Mouse (Mus musculus): ENCODE data around the gene Plk2. TPM values are rescaled to one million over a fixed set of nuclear protein-coding genes. Genes with fewer than 3 reads are reported as not detected.

Gene Plk2
- polyA plus RNA-seq, 1 experiment = 2.9 TPM

DNA sequence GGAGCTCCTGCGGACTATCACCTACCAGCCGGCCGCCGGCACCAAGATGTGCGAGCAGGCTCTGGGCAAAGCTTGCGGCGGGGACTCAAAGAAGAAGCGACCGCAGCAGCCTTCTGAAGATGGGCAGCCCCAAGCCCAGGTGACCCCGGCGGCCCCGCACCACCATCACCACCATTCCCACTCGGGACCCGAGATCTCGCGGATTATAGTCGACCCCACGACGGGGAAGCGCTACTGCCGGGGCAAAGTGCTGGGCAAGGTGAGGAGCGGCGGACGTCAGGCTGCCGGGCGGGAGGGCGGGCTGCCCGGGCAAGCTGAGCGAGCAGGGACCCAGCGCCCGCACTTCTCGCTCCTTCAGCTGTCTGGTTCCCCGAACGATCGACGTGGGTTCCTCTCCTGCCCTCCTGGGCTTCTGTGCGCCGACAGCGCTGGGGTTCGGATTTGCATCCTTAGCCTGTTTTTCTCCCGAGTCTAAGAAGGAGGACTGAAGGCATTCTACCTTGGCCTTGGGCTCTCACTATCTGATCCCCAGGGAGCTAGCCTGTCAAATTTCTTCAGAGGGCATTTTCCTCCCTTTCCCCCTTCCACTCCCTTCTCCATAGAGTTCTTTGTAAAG is 441 bp downstream of the Plk2 start:
- peak overlapping the region; percentile 73 for H3K4me3 ChIP-seq (ENCODE audit: extremely low read depth, insufficient read depth, insufficient read length)
- no peak for TF ChIP-seq CTCF (IDR thresholded peaks at IDR 0.05; ENCODE audit: extremely low read depth, insufficient read depth, insufficient read length, insufficient replicate concordance)
- TF ChIP-seq POLR2A (IDR thresholded peaks at IDR 0.05; ENCODE audit: low read depth, low read length) = no peak
- WGBS = 1% methylated on average over 40 of the region's 41 CpGs
- peaks cover 2% of the 10 kb centered on the region for H3K36me3 ChIP-seq (ENCODE audit: control insufficient read depth, insufficient read depth, low read length)
- peak overlapping the region; percentile 53; the same call in 1 of the 2 replicates for H3K27ac ChIP-seq (ENCODE audit: insufficient read depth, low read length)
- no peak for DNase-seq (ENCODE audit: low read depth in 1 of 2, low spot score in 2 of 2)
- H3K27me3 ChIP-seq (ENCODE audit: control insufficient read depth, insufficient read depth, low read length) = peaks cover 1% of the 10 kb centered on the region
- no peaks in the 10 kb centered on the region for H3K4me1 ChIP-seq (ENCODE audit: control insufficient read depth, insufficient read depth, insufficient read length)

DNA sequence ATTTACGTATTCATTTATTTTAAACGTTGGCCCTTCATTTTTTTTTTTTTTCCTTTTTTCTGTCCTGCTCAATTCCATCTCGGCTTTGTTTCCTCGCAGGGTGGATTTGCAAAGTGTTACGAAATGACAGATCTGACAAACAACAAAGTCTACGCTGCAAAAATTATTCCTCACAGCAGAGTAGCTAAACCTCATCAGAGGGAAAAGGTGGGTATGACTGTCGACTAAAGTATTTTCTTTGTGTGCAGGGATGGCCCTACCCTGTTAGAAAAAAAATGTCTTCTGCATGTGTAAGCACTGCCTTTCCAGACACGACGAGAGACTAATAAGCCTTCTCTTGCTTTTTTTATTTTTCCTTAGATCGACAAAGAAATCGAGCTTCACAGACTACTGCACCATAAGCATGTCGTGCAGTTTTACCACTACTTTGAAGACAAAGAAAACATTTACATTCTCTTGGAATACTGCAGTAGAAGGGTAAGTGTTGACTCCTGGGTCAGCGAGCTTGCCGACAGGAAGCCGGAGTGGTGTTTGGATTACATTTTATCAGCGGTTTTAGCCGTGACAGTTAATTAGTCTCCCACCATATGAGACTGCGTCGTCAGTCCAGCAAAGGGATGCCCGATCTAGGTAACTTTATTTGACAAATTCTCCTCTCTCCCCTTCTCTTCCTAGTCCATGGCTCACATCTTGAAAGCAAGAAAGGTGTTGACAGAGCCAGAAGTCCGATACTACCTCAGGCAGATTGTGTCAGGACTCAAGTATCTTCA is 1.3 kb downstream of the Plk2 start:
- no peak overlapping the region for H3K27ac ChIP-seq (ENCODE audit: insufficient read depth, low read length)
- DNase-seq (ENCODE audit: low read depth in 1 of 2, low spot score in 2 of 2) = no peak
- no peak overlapping the region for H3K4me3 ChIP-seq (ENCODE audit: extremely low read depth, insufficient read depth, insufficient read length)

DNA sequence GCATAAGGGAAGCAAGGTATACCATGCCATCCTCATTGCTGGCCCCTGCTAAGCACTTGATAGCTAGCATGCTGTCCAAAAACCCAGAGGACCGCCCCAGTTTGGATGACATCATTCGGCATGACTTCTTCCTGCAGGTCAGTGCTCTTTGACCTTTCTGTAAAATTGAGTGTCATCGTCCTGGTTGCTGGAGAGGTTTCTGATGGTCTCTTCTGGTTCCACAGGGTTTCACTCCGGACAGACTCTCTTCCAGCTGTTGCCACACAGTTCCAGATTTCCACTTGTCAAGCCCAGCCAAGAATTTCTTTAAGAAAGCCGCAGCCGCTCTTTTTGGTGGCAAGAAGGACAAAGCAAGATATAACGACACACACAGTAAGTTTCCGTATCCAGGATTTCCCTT is 2.9 kb downstream of the Plk2 start:
- H3K27me3 ChIP-seq (ENCODE audit: control insufficient read depth, insufficient read depth, low read length) = peaks cover 1% of the 10 kb centered on the region
- H3K4me1 ChIP-seq (ENCODE audit: control insufficient read depth, insufficient read depth, insufficient read length) = no peaks in the 10 kb centered on the region
- no peak for DNase-seq (ENCODE audit: low read depth in 1 of 2, low spot score in 2 of 2)
- no peak overlapping the region for H3K4me3 ChIP-seq (ENCODE audit: extremely low read depth, insufficient read depth, insufficient read length)
- TF ChIP-seq POLR2A (IDR thresholded peaks at IDR 0.05; ENCODE audit: low read depth, low read length) (no peak), CTCF (IDR thresholded peaks at IDR 0.05; ENCODE audit: extremely low read depth, insufficient read depth, insufficient read length, insufficient replicate concordance) (no peak)
- no peak overlapping the region for H3K27ac ChIP-seq (ENCODE audit: insufficient read depth, low read length)
- 92% methylated on average over 8 of the region's 8 CpGs for WGBS
- peaks cover 2% of the 10 kb centered on the region for H3K36me3 ChIP-seq (ENCODE audit: control insufficient read depth, insufficient read depth, low read length)

More for the DNA sequence above, 1.3 kb downstream of the Plk2 start:
- Histone ChIP-seq H3K4me1 (ENCODE audit: control insufficient read depth, insufficient read depth, insufficient read length) (no peaks in the 10 kb centered on the region), H3K27me3 (ENCODE audit: control insufficient read depth, insufficient read depth, low read length) (peaks cover 1% of the 10 kb centered on the region), H3K36me3 (ENCODE audit: control insufficient read depth, insufficient read depth, low read length) (peaks cover 2% of the 10 kb centered on the region)
- 30% methylated on average over 21 of the region's 21 CpGs for WGBS
- no peak for TF ChIP-seq CTCF (IDR thresholded peaks at IDR 0.05; ENCODE audit: extremely low read depth, insufficient read depth, insufficient read length, insufficient replicate concordance)

DNA sequence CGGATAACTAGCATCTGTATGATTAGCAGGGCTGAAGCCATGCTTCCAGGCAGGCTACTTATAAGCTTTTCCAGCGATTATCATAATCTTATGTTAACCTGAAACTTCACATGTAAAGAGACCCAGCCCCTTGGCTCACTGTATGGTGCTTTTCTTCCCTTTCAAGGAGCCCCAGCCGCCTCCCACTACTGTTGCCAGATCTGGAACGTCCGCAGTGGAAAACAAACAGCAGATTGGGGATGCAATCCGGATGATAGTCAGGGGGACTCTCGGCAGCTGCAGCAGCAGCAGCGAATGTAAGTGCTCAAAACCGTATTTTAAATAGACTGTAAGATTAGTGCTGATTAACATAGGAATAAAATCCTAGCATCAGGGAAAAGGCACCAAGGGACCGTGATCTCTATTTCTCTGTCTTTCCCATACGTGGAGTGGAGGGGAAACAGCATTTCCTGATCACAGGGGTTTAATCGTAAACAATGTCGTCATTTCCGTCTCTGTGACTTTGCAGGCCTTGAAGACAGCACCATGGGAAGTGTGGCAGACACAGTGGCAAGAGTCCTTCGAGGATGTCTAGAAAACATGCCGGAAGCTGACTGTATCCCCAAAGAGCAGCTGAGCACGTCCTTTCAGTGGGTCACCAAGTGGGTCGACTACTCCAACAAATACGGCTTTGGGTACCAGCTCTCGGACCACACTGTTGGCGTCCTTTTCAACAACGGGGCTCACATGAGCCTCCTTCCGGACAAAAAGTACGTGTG is 3.8 kb downstream of the Plk2 start:
- no peaks in the 10 kb centered on the region for H3K4me1 ChIP-seq (ENCODE audit: control insufficient read depth, insufficient read depth, insufficient read length)
- DNase-seq (ENCODE audit: low read depth in 1 of 2, low spot score in 2 of 2) = no peak

DNA sequence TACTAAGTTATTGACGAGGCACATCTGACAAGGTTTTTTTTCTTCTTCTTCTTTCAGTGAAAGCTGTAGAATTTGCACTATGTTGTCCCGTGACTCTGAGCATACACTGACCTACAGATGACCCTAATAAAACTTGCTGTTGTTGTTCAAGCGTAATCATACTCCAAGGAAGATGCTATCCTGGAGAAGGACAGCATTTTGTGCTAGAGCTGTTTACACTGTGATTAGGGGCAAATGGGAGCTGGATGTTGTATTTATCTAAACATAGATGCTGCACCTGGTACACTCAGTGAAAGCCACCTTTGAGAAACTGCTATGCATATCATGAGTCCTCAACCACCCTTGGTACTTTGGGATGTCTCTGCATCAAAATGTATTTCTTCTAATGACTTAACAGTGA is 6.6 kb downstream of the Plk2 start:
- TF ChIP-seq POLR2A (IDR thresholded peaks at IDR 0.05; ENCODE audit: low read depth, low read length) (no peak), CTCF (IDR thresholded peaks at IDR 0.05; ENCODE audit: extremely low read depth, insufficient read depth, insufficient read length, insufficient replicate concordance) (no peak)
- H3K27me3 ChIP-seq (ENCODE audit: control insufficient read depth, insufficient read depth, low read length) = no peaks in the 10 kb centered on the region
- H3K4me3 ChIP-seq (ENCODE audit: extremely low read depth, insufficient read depth, insufficient read length) = no peak overlapping the region
- H3K36me3 ChIP-seq (ENCODE audit: control insufficient read depth, insufficient read depth, low read length) = peaks cover 2% of the 10 kb centered on the region
- no peaks in the 10 kb centered on the region for H3K4me1 ChIP-seq (ENCODE audit: control insufficient read depth, insufficient read depth, insufficient read length)
- 83% methylated on average over 3 of the region's 3 CpGs for WGBS
- no peak overlapping the region for H3K27ac ChIP-seq (ENCODE audit: insufficient read depth, low read length)
- no peak for DNase-seq (ENCODE audit: low read depth in 1 of 2, low spot score in 2 of 2)

More for the DNA sequence above, 3.8 kb downstream of the Plk2 start:
- Histone ChIP-seq H3K27ac (ENCODE audit: insufficient read depth, low read length) (no peak overlapping the region), H3K36me3 (ENCODE audit: control insufficient read depth, insufficient read depth, low read length) (peaks cover 2% of the 10 kb centered on the region), H3K27me3 (ENCODE audit: control insufficient read depth, insufficient read depth, low read length) (peaks cover 1% of the 10 kb centered on the region), H3K4me3 (ENCODE audit: extremely low read depth, insufficient read depth, insufficient read length) (no peak overlapping the region; the same call in 1 of the 2 replicates)
- 87% methylated on average over 24 of the region's 24 CpGs for WGBS
- no peak for TF ChIP-seq POLR2A (IDR thresholded peaks at IDR 0.05; ENCODE audit: low read depth, low read length)
- TF ChIP-seq CTCF (IDR thresholded peaks at IDR 0.05; ENCODE audit: extremely low read depth, insufficient read depth, insufficient read length, insufficient replicate concordance) = no peak

DNA sequence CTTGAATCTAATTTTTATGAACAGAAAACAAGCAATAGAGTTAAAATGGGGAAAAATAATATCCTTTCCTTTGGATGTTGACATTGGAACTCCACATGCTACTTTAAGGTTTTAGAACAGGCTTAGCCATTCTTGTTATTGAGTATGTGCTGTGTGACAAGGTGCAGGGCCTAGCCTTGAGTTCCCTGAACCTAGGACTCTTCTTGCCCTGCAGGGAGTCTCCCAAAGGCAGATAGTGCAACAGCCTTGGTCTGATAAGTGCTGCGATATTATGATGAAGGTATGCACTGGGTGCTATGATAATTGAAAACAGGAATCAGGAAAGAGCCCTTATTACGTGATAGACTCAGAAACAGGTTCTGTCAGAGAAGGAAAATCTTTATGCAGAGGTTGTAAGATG is 7.0 kb downstream of the Plk2 start:
- Histone ChIP-seq H3K27ac (ENCODE audit: insufficient read depth, low read length) (no peak overlapping the region), H3K27me3 (ENCODE audit: control insufficient read depth, insufficient read depth, low read length) (no peaks in the 10 kb centered on the region), H3K4me1 (ENCODE audit: control insufficient read depth, insufficient read depth, insufficient read length) (no peaks in the 10 kb centered on the region), H3K36me3 (ENCODE audit: control insufficient read depth, insufficient read depth, low read length) (peaks cover 2% of the 10 kb centered on the region), H3K4me3 (ENCODE audit: extremely low read depth, insufficient read depth, insufficient read length) (no peak overlapping the region)
- no peak for TF ChIP-seq POLR2A (IDR thresholded peaks at IDR 0.05; ENCODE audit: low read depth, low read length)
- no peak for DNase-seq (ENCODE audit: low read depth in 1 of 2, low spot score in 2 of 2)
- 91% methylated on average over 2 of the region's 2 CpGs for WGBS

Measured in spleen, adult 2 months (tissue).